Mouse (Mus musculus): ENCODE results near the gene Pnp2. TPM values are rescaled to one million over a fixed set of nuclear protein-coding genes. Genes with fewer than 3 reads are reported as not detected.

Pnp2 gene
- total RNA-seq, 2 experiments from 2014 or later, result 0.83 to 1.1 TPM

GRCm38 (mm10) chr14:50997999-50998666, 42.3 kb downstream of the Pnp2 start:
- Histone ChIP-seq H3K4me3 (no peak overlapping the region), H3K27ac (peak overlapping the region; percentile 75)
- DNase-seq (ENCODE audit: low spot score in 2 of 2), result no peak
- no peak for TF ChIP-seq CTCF (conservative IDR thresholded peaks at IDR 0.05)

- DNase-seq (ENCODE audit: low spot score in 2 of 2), result no peak
- TF ChIP-seq CTCF (conservative IDR thresholded peaks at IDR 0.05), result no peak
- Histone ChIP-seq H3K4me3 (no peak within 1 kb of the TSS), H3K27ac (peak within 1 kb of the TSS; percentile 73)
Observed at GRCm38 (mm10) chr14:51007152-51007801, 51.5 kb downstream of the Pnp2 start, which contains the start of gene Rnase10. Rnase10 (plus strand) TSS chr14:51007751.

GRCm38 (mm10) chr14:51007914-51008713, 52.3 kb downstream of the Pnp2 start:
- no peak overlapping the region for H3K4me3 ChIP-seq
- no peak for TF ChIP-seq CTCF (conservative IDR thresholded peaks at IDR 0.05)
- DNase-seq (ENCODE audit: low spot score in 2 of 2), result peak; percentile 8 to 11
- H3K27ac ChIP-seq, result peak overlapping the region; percentile 73

GRCm38 (mm10) chr14:51008781-51009180, 53.0 kb downstream of the Pnp2 start:
- no peak overlapping the region for H3K4me3 ChIP-seq
- DNase-seq (ENCODE audit: low spot score in 2 of 2), result no peak
- H3K27ac ChIP-seq, result peak overlapping the region; percentile 73
- no peak for TF ChIP-seq CTCF (conservative IDR thresholded peaks at IDR 0.05)

GRCm38 (mm10) chr14:51009572-51009971, 53.8 kb downstream of the Pnp2 start:
- H3K4me3 ChIP-seq, result no peak overlapping the region
- no peak for TF ChIP-seq CTCF (conservative IDR thresholded peaks at IDR 0.05)
- DNase-seq (ENCODE audit: low spot score in 2 of 2), result no peak
- no peak overlapping the region for H3K27ac ChIP-seq

Other genes with a start within 250 kb of the Pnp2 start
- gene Olfr748, start 248.6 kb upstream of the Pnp2 start, total RNA-seq (2021), result not detected
- not detected for gene Olfr749, start 210.9 kb upstream of the Pnp2 start, total RNA-seq (2021)
- 10 to 100 TPM; 67.0 to 69.7 TPM for gene Ttc5, start 170.5 kb upstream of the Pnp2 start, total RNA-seq (2021)
- gene Ccnb1ip1, start 148.3 kb upstream of the Pnp2 start, total RNA-seq (2021), result not detected
- gene Parp2, start 148.2 kb upstream of the Pnp2 start, total RNA-seq (2021), result 10 to 100 TPM; 27.5 to 31.9 TPM
- 1 to 10 TPM; 2.4 to 3.2 TPM for gene Tep1, start 85.4 kb upstream of the Pnp2 start, total RNA-seq (2021)
- gene Klhl33, start 58.5 kb upstream of the Pnp2 start, total RNA-seq (2021), result 1 to 10 TPM; 5.4 to 5.9 TPM
- gene Osgep, start 31.1 kb upstream of the Pnp2 start, total RNA-seq (2021), result 10 to 100 TPM; 35.0 to 36.0 TPM
- gene Apex1, start 31.0 kb upstream of the Pnp2 start, total RNA-seq (2021), result 10 to 100 TPM; 70.3 to 73.4 TPM
- gene Pip4p1, start 25.1 kb upstream of the Pnp2 start, total RNA-seq (2021), result 10 to 100 TPM; 92.9 to 95.6 TPM
- 10 to 100 TPM; 14.0 to 17.1 TPM for gene Pnp, start 24.9 kb upstream of the Pnp2 start, total RNA-seq (2021)
- gene Gm49342, start 11.5 kb upstream of the Pnp2 start, total RNA-seq (2021), result 10 to 100 TPM in 1 of 2 experiments, 1 to 10 TPM in 1; 5.2 to 12.0 TPM
- gene Rnase10, start 51.8 kb downstream of the Pnp2 start, total RNA-seq (2021), result not detected
- gene Rnase9, start 85.9 kb downstream of the Pnp2 start, total RNA-seq (2021), result not detected
- not detected for gene Rnase11, start 94.2 kb downstream of the Pnp2 start, total RNA-seq (2021)
- not detected for gene Rnase12, start 101.7 kb downstream of the Pnp2 start, total RNA-seq (2021)
- gene Olfr750, start 118.4 kb downstream of the Pnp2 start, total RNA-seq (2021), result not detected
- gene Rnase4, start 135.1 kb downstream of the Pnp2 start, total RNA-seq (2021), result 10 to 100 TPM; 15.0 to 18.0 TPM
- 1 to 10 TPM; 3.5 to 4.8 TPM for gene Ang, start 135.2 kb downstream of the Pnp2 start, total RNA-seq (2021)
- gene Eddm3b, start 158.4 kb downstream of the Pnp2 start, total RNA-seq (2021), result not detected
- not detected for gene Rnase6, start 167.9 kb downstream of the Pnp2 start, total RNA-seq (2021)
- gene Rnase1, start 190.8 kb downstream of the Pnp2 start, total RNA-seq (2021), result 1 to 10 TPM; 3.4 to 4.8 TPM
- under 1 TPM in 1 of 2 experiments, not detected in 1; 0.51 TPM for gene Rnase2b, start 206.3 kb downstream of the Pnp2 start, total RNA-seq (2021)
- not detected for gene Ang2, start 243.2 kb downstream of the Pnp2 start, total RNA-seq (2021)
- not detected for gene Ear14, start 247.4 kb downstream of the Pnp2 start, total RNA-seq (2021)

Data from layer of hippocampus, adult 2 months (tissue).